Mouse (Mus musculus): ENCODE measurements at regions not wholly inside any gene's neighbourhood (a gene's known extent, or its start where the extent isn't known, plus 50 kb on each side); places are given as distances from the start of the nearest gene placed in this dataset.
A peak's percentile ranks its signal among the peaks of the same experiment; 100 is the strongest.

GRCm38 (mm10) chr13:3729926-3730698 lies 74.0 kb downstream of the Calml3 start:
- H3K36me3 ChIP-seq (ENCODE audit: control insufficient read depth, insufficient read depth, low read length): no peaks in the 10 kb centered on the region
- H3K9me3 ChIP-seq (ENCODE audit: control insufficient read depth, low read length): no peaks in the 10 kb centered on the region
- H3K9ac ChIP-seq (ENCODE audit: low read depth, low read length, severe bottlenecking): no peak overlapping the region; the same call in 1 of the 2 replicates
- no peaks in the 10 kb centered on the region for H3K27me3 ChIP-seq (ENCODE audit: control insufficient read depth, insufficient read depth, low read length)
- no peak overlapping the region for H3K4me2 ChIP-seq (replicated peaks; ENCODE audit: low read depth, low read length, severe bottlenecking)
- DNase-seq (ENCODE audit: low spot score) (peak; percentile 42), ATAC-seq (ENCODE audit: low FRiP score, low read depth) (peak; percentile 89)
- H3K4me1 ChIP-seq (ENCODE audit: control insufficient read depth, insufficient read depth, low read length): peaks cover 15% of the 10 kb centered on the region
- WGBS: 0% methylated on average over 3 of the region's 3 CpGs
- 0 out of 2 replicates have a peak overlapping the region, but pooled peaks have one; percentile 41 for H3K27ac ChIP-seq (replicated peaks; ENCODE audit: low read depth, low read length)
- no peak for TF ChIP-seq POLR2A (IDR thresholded peaks at IDR 0.05; ENCODE audit: borderline replicate concordance, extremely low read depth, insufficient read depth, insufficient read length)
- no peak overlapping the region for H3K4me3 ChIP-seq (replicated peaks; ENCODE audit: low read length)

- H3K9me3 ChIP-seq (ENCODE audit: control insufficient read depth, low read length): no peaks in the 10 kb centered on the region
- ATAC-seq (ENCODE audit: low FRiP score, low read depth) (no peak), DNase-seq (ENCODE audit: low spot score) (no peak)
- H3K36me3 ChIP-seq (ENCODE audit: control insufficient read depth, insufficient read depth, low read length): no peaks in the 10 kb centered on the region
- no peak overlapping the region for H3K4me3 ChIP-seq (replicated peaks; ENCODE audit: low read length)
- no peak overlapping the region for H3K27ac ChIP-seq (replicated peaks; ENCODE audit: low read depth, low read length)
- no peaks in the 10 kb centered on the region for H3K27me3 ChIP-seq (ENCODE audit: control insufficient read depth, insufficient read depth, low read length)
- no peak overlapping the region for H3K4me2 ChIP-seq (replicated peaks; ENCODE audit: low read depth, low read length, severe bottlenecking)
- H3K4me1 ChIP-seq (ENCODE audit: control insufficient read depth, insufficient read depth, low read length): peaks cover 23% of the 10 kb centered on the region
- TF ChIP-seq POLR2A (IDR thresholded peaks at IDR 0.05; ENCODE audit: borderline replicate concordance, extremely low read depth, insufficient read depth, insufficient read length): no peak
- whole genome bisulfite sequencing: 83% methylated on average over 3 of the region's 3 CpGs
- H3K9ac ChIP-seq (ENCODE audit: low read depth, low read length, severe bottlenecking): no peak overlapping the region
Observed at GRCm38 (mm10) chr13:3728888-3729287, 75.2 kb downstream of the Calml3 start.

- no peak overlapping the region for H3K4me3 ChIP-seq (replicated peaks; ENCODE audit: low read length)
- DNase-seq (ENCODE audit: low spot score): no peak
- H3K4me1 ChIP-seq (ENCODE audit: control insufficient read depth, insufficient read depth, low read length): peaks cover 24% of the 10 kb centered on the region
- TF ChIP-seq POLR2A (IDR thresholded peaks at IDR 0.05; ENCODE audit: borderline replicate concordance, extremely low read depth, insufficient read depth, insufficient read length): no peak
- H3K27me3 ChIP-seq (ENCODE audit: control insufficient read depth, insufficient read depth, low read length): no peaks in the 10 kb centered on the region
- H3K9ac ChIP-seq (ENCODE audit: low read depth, low read length, severe bottlenecking): no peak overlapping the region
- no peak for ATAC-seq (ENCODE audit: low FRiP score, low read depth)
- H3K27ac ChIP-seq (replicated peaks; ENCODE audit: low read depth, low read length): no peak overlapping the region
- WGBS: 32% methylated on average over 5 of the region's 5 CpGs
- H3K36me3 ChIP-seq (ENCODE audit: control insufficient read depth, insufficient read depth, low read length): no peaks in the 10 kb centered on the region
- no peaks in the 10 kb centered on the region for H3K9me3 ChIP-seq (ENCODE audit: control insufficient read depth, low read length)
- H3K4me2 ChIP-seq (replicated peaks; ENCODE audit: low read depth, low read length, severe bottlenecking): no peak overlapping the region
Observed at GRCm38 (mm10) chr13:3726331-3726781, 77.8 kb downstream of the Calml3 start.

GRCm38 (mm10) chr13:3725803-3726202 lies 78.3 kb downstream of the Calml3 start:
- no peak overlapping the region for H3K4me3 ChIP-seq (replicated peaks; ENCODE audit: low read length)
- WGBS: 73% methylated on average over 3 of the region's 3 CpGs
- no peak overlapping the region for H3K27ac ChIP-seq (replicated peaks; ENCODE audit: low read depth, low read length)
- no peaks in the 10 kb centered on the region for H3K9me3 ChIP-seq (ENCODE audit: control insufficient read depth, low read length)
- no peak for TF ChIP-seq POLR2A (IDR thresholded peaks at IDR 0.05; ENCODE audit: borderline replicate concordance, extremely low read depth, insufficient read depth, insufficient read length)
- H3K27me3 ChIP-seq (ENCODE audit: control insufficient read depth, insufficient read depth, low read length): no peaks in the 10 kb centered on the region
- ATAC-seq (ENCODE audit: low FRiP score, low read depth) (no peak), DNase-seq (ENCODE audit: low spot score) (no peak)
- H3K4me2 ChIP-seq (replicated peaks; ENCODE audit: low read depth, low read length, severe bottlenecking): no peak overlapping the region
- H3K9ac ChIP-seq (ENCODE audit: low read depth, low read length, severe bottlenecking): no peak overlapping the region
- no peaks in the 10 kb centered on the region for H3K36me3 ChIP-seq (ENCODE audit: control insufficient read depth, insufficient read depth, low read length)
- peaks cover 19% of the 10 kb centered on the region for H3K4me1 ChIP-seq (ENCODE audit: control insufficient read depth, insufficient read depth, low read length)

GRCm38 (mm10) chr13:3724313-3724712 lies 79.8 kb downstream of the Calml3 start:
- Histone ChIP-seq H3K4me1 (ENCODE audit: control insufficient read depth, insufficient read depth, low read length) (peaks cover 12% of the 10 kb centered on the region), H3K4me2 (replicated peaks; ENCODE audit: low read depth, low read length, severe bottlenecking) (no peak overlapping the region), H3K9me3 (ENCODE audit: control insufficient read depth, low read length) (no peaks in the 10 kb centered on the region), H3K4me3 (replicated peaks; ENCODE audit: low read length) (no peak overlapping the region), H3K27me3 (ENCODE audit: control insufficient read depth, insufficient read depth, low read length) (no peaks in the 10 kb centered on the region), H3K36me3 (ENCODE audit: control insufficient read depth, insufficient read depth, low read length) (no peaks in the 10 kb centered on the region), H3K9ac (ENCODE audit: low read depth, low read length, severe bottlenecking) (no peak overlapping the region), H3K27ac (replicated peaks; ENCODE audit: low read depth, low read length) (no peak overlapping the region)
- no peak for TF ChIP-seq POLR2A (IDR thresholded peaks at IDR 0.05; ENCODE audit: borderline replicate concordance, extremely low read depth, insufficient read depth, insufficient read length)
- no peak for DNase-seq (ENCODE audit: low spot score)
- 61% methylated on average over 3 of the region's 3 CpGs for WGBS
- ATAC-seq (ENCODE audit: low FRiP score, low read depth): 0 out of 2 replicates have a peak, but pooled peaks have one; percentile 30
